Mouse (Mus musculus): Measurements from ENCODE around the gene Agr3. TPM values are rescaled to one million over a fixed set of nuclear protein-coding genes. Genes with fewer than 3 reads are reported as not detected.
A peak's percentile ranks its signal among the peaks of the same experiment; 100 is the strongest.

The Agr3 gene
- total RNA-seq, 2 experiments from 2014 or later: not detected

- no peak for DNase-seq (ENCODE audit: low spot score)
- intact Hi-C loops (cut with DNase I): no loop called here
Observed at GRCm38 (mm10) chr12:35979625-35980024, 54.2 kb downstream of the Agr3 start.

- intact Hi-C loops (cut with DNase I): no loop called here
- DNase-seq (ENCODE audit: low spot score): peak; percentile 12
Observed at GRCm38 (mm10) chr12:35981732-35982360, 56.4 kb downstream of the Agr3 start.

DNA sequence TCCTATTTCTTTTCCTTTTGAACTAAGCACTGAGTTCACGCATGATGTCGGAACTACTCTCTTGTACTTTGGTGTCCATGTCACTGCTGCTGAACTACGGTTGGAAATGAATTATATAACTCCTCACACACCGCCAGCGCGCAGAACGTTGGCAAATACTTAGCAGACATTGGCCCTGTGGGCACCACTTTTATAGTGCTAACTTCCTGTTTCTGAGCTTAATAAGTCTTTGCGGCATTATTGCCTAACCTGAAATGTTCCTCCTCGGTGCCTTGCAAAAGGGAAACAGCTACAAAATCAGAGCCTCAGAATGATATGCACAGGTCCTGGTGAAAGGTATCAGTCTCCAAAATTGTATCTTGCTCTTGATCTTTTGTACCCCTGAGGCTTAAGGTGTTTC lies 58.1 kb downstream of the Agr3 start:
- intact Hi-C loops (cut with DNase I): no loop called here
- no peak for DNase-seq (ENCODE audit: low spot score)

- intact Hi-C loops (cut with DNase I): no loop called here
- no peak for DNase-seq (ENCODE audit: low spot score)
Observed at GRCm38 (mm10) chr12:35984743-35985142, 59.3 kb downstream of the Agr3 start.

- DNase-seq (ENCODE audit: low spot score): no peak
- intact Hi-C loops (cut with DNase I): no loop called here
Observed at GRCm38 (mm10) chr12:35992711-35993110, 67.3 kb downstream of the Agr3 start, which contains the start of gene Agr2. Agr2 (plus strand) TSS chr12:35992907.

- intact Hi-C loops (cut with DNase I): no loop called here
Observed at GRCm38 (mm10) chr12:35993583-35993982, 68.2 kb downstream of the Agr3 start.

DNA sequence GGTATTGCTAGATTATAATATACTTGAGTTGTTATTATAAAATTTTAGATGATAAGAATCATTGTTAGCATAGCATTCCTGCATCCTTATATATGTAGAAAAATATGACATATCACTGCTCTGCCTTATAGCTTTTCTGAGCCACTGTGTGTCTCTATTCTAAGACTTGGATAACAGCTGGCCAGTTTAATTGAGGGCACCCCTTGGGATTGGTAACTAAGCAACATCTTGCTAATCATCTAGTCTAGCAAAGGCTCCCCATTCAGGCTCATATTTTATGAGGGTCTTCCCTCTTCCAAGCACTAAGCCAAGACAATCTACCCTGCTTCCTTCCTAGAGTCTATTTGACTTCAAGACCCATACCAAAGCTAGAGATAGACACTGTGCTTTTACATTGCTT lies 68.7 kb downstream of the Agr3 start:
- no peak for DNase-seq (ENCODE audit: low spot score)
- intact Hi-C loops (cut with DNase I): no loop called here

More at GRCm38 (mm10) chr12:35993583-35993982, 68.2 kb downstream of the Agr3 start:
- no peak for DNase-seq (ENCODE audit: low spot score)

DNA sequence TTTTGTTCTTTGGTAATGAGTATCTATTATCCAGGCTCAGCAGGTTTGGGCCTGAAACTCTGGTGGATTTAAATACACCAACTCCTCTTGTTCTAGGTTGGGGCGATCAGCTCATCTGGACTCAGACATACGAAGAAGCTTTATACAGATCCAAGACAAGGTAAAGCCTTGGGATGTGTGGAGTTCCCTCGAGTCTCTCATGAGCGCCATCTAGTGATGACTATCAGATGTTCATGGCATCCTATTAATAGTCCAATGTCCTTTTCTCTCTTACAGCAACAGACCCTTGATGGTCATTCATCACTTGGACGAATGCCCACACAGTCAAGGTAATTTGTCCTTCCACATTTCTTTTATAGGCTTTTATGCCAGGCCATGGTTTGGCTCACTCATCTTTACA lies 70.4 kb downstream of the Agr3 start:
- intact Hi-C loops (cut with DNase I): loop anchor here (2.0 to 5.0 kb wide), 2 partner anchors 47 to 103 kb away; partner anchors contain the start of gene Tspan13
- DNase-seq (ENCODE audit: low spot score): no peak

Other genes starting within 250 kb of the Agr3 start
- gene Agr2, start 67.3 kb downstream of the Agr3 start, total RNA-seq (2021): not detected
- gene Tspan13, start 116.9 kb downstream of the Agr3 start, total RNA-seq (2021): 10 to 100 TPM; 44.2 to 57.7 TPM
- 10 to 100 TPM; 15.5 to 17.1 TPM for gene Ankmy2, start 231.5 kb downstream of the Agr3 start, total RNA-seq (2021)
- 100 to 1,000 TPM; 181 to 182 TPM for gene Bzw2, start 232.5 kb downstream of the Agr3 start, total RNA-seq (2021)

All from heart, postnatal 25 days (tissue).